Mouse (Mus musculus) monocyte, adult 59 days (primary cell): ENCODE results near the gene Zscan4e. TPM values are rescaled to one million over a fixed set of nuclear protein-coding genes. Genes with fewer than 3 reads are reported as not detected.

Experiments
- total RNA-seq, 2 experiments: library from RNA; stranded (reverse); gene quantifications; one replicate each; pipeline ENCODE4 v1.2.4; 2023

Gene Zscan4e
- total RNA-seq, result not detected

GRCm38 (mm10) chr7:11310582-11310981, at the start of gene Zscan4e:
TSS of gene Zscan4e (minus strand) at chr7:11310682.

Other genes starting within 250 kb of the Zscan4e start
- not detected for gene Zscan4-ps1, start 241.0 kb downstream of the Zscan4e start, total RNA-seq
- gene Zscan4d, start 144.5 kb downstream of the Zscan4e start, total RNA-seq, result not detected
- gene Zscan4f, start 87.2 kb upstream of the Zscan4e start, total RNA-seq, result not detected
- not detected for gene Zscan4-ps2, start 203.6 kb upstream of the Zscan4e start, total RNA-seq